Mouse (Mus musculus): ENCODE data around the gene Frmd4a.

- TF ChIP-seq EP300 (IDR thresholded peaks at IDR 0.05; ENCODE audit: low read depth) (no peak), CTCF (IDR thresholded peaks at IDR 0.05; ENCODE audit: low read depth) (no peak)
Measured at GRCm38 (mm10) chr2:4481154-4481553, 463.6 kb downstream of the Frmd4a start.

Measured in liver, postnatal 0 days (tissue).